Mouse (Mus musculus) erythroblast, embryonic 14.5 days (primary cell): ENCODE measurements around the gene Kdm7a. TPM values are rescaled to one million over a fixed set of nuclear protein-coding genes. Genes with fewer than 3 reads are reported as not detected.
A peak's percentile ranks its signal among the peaks of the same experiment; 100 is the strongest.

Source experiments
- H3K27me3 ChIP-seq: 2 replicates; pipeline ENCODE4 v1.6.1; 2012; ENCODE audit warnings: inconsistent platforms; ENCODE audit not compliant: control insufficient read depth
- H3K36me3 ChIP-seq: 2 replicates; pipeline ENCODE4 v1.6.1; 2012; ENCODE audit warnings: mild to moderate bottlenecking, inconsistent platforms; ENCODE audit not compliant: control insufficient read depth
- H3K4me1 ChIP-seq: 2 replicates; pipeline ENCODE4 v1.6.1; 2012; ENCODE audit warnings: inconsistent platforms; ENCODE audit not compliant: control insufficient read depth
- H3K4me3 ChIP-seq: replicated peaks from 2 replicates; pipeline ENCODE3; 2012; ENCODE audit warnings: moderate library complexity, mild to moderate bottlenecking, inconsistent platforms
- H3K9me3 ChIP-seq: 2 replicates; pipeline ENCODE4 v1.6.1; 2012; ENCODE audit warnings: low read length, inconsistent platforms, mixed read lengths; ENCODE audit not compliant: control insufficient read depth
- GATA1 ChIP-seq: IDR thresholded peaks from 2 replicates; pipeline ENCODE4 v1.6.1; 2012; ENCODE audit warnings: low read length, inconsistent platforms, mixed read lengths
- TAL1 ChIP-seq: IDR thresholded peaks from 3 replicates; pipeline ENCODE4 v1.6.1; 2012; ENCODE audit warnings: low read length, inconsistent platforms, mixed read lengths
- polyA plus RNA-seq: library from polyadenylated mRNA; stranded (reverse); fragments of >175 nt; gene quantifications from 2 replicates; pipeline ENCODE4 v1.2.3, GENCODE M21; 2012

Kdm7a gene
- polyA plus RNA-seq, 1 experiment = 0.79 TPM

DNA sequence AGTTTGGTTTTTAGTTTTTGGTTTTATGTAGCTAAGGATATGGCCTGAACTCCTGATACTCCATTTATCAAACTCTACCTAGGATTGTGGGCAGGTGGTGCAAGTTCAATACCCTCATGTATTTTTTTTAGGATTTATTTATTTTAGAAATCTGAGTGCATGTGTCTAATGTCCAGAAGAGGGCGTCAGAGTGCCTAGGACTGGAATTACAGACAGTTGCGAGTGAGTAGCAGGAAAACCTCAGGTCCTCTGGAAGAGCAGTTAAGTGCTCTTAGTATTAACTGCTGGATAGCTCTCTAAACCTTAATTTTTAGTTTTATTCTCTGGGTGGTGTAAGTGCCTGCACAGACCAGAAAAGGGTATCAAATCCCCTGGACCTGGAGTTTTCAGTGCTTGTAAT is 19.4 kb downstream of the Kdm7a start:
- no peak for TF ChIP-seq GATA1
- no peak for TF ChIP-seq TAL1
- Histone ChIP-seq H3K27me3 (no peaks in the 10 kb centered on the region), H3K4me1 (peaks cover 31% of the 10 kb centered on the region), H3K9me3 (peaks cover 2% of the 10 kb centered on the region; the same call in 1 of the 2 replicates), H3K36me3 (peaks cover 36% of the 10 kb centered on the region), H3K4me3 (no peak overlapping the region)

DNA sequence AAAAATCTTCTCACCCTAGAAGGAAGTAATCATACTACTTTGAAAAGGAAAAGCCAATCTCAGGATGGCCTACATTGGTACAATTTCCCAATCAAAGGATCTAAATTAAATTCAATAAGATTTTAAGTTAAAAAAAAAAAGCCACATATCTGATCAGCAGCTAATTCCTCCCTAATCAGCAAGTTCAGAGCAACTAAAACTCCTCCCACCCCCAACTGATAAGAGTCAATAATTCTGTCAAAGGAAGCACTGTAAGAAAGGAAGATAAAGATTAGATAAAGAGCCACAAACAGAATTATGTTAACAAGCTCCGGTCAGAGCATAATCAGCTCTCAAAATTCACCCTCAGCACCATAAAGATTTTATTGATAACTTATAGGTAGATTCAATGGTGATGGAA is 37.5 kb downstream of the Kdm7a start:
- TF ChIP-seq GATA1 (no peak), TAL1 (no peak)
- Histone ChIP-seq H3K4me1 (peaks cover 4% of the 10 kb centered on the region; the same call in 1 of the 2 replicates), H3K4me3 (no peak overlapping the region), H3K36me3 (peaks cover 95% of the 10 kb centered on the region), H3K9me3 (no peaks in the 10 kb centered on the region), H3K27me3 (no peaks in the 10 kb centered on the region)

DNA sequence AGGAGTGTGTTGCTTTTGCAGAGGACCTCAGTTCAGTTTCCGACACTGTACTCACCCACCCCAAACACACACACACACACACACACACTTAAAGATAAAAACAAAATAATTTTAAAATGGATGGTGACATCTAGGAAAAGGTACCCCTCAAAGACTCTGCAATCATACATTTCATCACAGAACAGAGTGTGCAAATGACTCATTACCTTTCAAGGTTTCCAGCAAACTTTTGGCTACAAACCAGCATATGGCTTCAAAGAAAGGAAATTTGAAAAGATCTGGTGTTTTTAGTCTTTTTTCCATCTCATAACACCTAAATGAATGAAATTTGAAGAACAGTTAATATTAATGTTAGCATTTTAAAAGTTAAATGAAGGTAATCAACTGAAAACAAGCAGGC is 41.7 kb downstream of the Kdm7a start:
- Histone ChIP-seq H3K4me3 (no peak overlapping the region), H3K36me3 (peaks cover 96% of the 10 kb centered on the region), H3K27me3 (no peaks in the 10 kb centered on the region), H3K9me3 (no peaks in the 10 kb centered on the region), H3K4me1 (peaks cover 29% of the 10 kb centered on the region)
- TF ChIP-seq GATA1 (no peak), TAL1 (no peak)

DNA sequence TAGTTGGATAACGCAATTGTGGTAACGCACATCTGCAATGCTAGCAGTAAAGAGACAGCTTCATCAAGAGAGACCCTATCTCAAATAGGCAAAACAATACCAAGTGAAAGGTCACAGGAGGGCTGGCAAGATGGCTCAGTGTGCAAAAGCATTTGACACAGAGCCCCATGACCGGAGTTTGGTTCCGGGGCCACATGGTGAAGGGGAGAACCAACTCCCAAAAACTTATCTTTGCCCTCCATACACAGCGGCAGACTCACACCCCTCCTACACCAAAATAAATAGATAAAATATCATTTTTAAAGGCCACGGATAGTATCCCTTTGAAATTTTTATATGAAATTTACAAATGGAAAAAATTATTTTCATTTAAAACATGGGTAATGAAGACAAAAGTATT is 44.6 kb downstream of the Kdm7a start:
- Histone ChIP-seq H3K36me3 (peaks cover 81% of the 10 kb centered on the region), H3K27me3 (no peaks in the 10 kb centered on the region), H3K4me1 (peaks cover 26% of the 10 kb centered on the region), H3K4me3 (no peak overlapping the region), H3K9me3 (no peaks in the 10 kb centered on the region)
- no peak for TF ChIP-seq TAL1
- no peak for TF ChIP-seq GATA1

DNA sequence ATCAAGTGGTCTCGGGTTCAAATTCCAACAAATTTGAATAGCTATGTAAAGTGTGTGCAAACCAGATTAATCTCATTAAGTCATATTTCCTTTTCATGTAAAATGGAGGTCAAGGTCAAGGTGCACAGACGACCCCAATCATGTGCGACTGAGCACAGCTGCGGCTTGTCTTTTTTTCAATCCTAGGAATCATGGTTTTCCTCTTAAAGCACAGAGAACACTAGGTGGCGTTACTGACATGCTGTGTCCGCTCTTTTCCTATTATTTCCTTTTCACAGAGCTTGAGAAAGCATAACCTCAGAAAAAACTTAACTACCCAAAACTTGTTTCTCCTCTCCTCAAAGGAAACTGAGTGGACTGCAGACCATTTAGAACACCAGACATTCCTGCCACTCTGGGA is 60.5 kb downstream of the Kdm7a start:
- H3K9me3 ChIP-seq = no peaks in the 10 kb centered on the region
- H3K4me1 ChIP-seq = no peaks in the 10 kb centered on the region
- TF ChIP-seq TAL1 = no peak
- TF ChIP-seq GATA1 = no peak
- no peak overlapping the region for H3K4me3 ChIP-seq
- no peaks in the 10 kb centered on the region for H3K27me3 ChIP-seq
- peaks cover 100% of the 10 kb centered on the region for H3K36me3 ChIP-seq

DNA sequence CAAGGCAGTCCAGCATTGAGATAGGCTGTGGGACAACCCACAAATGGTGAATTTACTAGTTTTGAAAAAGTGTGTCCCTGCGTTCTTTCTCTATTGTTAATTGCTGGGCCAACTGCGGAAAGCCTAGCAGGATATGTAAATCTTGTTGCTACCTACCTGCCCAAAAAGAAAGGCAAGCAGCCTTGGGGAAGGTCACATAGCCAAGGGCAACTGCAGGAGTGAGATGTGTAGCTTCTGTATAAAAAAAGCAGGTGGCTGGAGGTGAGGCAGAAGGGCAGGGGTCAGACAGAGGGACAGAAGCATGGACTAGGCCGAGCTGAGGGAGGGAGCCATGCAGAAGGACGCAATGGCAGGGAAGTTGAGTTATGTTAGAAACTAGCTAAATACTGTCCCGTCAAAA is 74.0 kb downstream of the Kdm7a start:
- Histone ChIP-seq H3K27me3 (0 out of 2 replicates have a peak, but pooled peaks cover 3% of the 10 kb centered on the region), H3K4me1 (no peaks in the 10 kb centered on the region), H3K4me3 (no peak overlapping the region), H3K36me3 (peaks cover 43% of the 10 kb centered on the region), H3K9me3 (no peaks in the 10 kb centered on the region)
- no peak for TF ChIP-seq TAL1

DNA sequence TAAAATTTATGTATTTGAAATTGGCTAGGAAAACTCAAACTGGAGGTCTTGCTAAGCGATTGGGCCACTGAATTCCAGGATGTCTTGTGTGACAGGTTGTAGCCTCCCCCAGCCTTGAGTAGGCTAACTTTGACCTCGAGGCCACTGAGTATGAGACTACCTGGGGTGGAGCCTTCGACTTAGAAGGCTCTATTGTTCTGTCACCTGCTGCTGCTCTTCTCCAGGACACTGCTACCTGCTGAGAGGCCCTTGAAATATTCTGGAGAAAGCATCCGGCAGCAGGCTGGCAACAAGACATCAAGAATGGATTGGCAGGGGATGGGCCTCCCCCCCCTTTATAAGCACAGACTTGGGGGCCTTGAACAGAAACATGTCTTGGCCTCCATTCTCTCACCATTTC is 75.1 kb downstream of the Kdm7a start:
- H3K36me3 ChIP-seq = peaks cover 34% of the 10 kb centered on the region
- no peaks in the 10 kb centered on the region for H3K4me1 ChIP-seq
- no peak overlapping the region for H3K4me3 ChIP-seq
- TF ChIP-seq GATA1 = no peak
- no peak for TF ChIP-seq TAL1
- peaks cover 6% of the 10 kb centered on the region for H3K27me3 ChIP-seq
- no peaks in the 10 kb centered on the region for H3K9me3 ChIP-seq

DNA sequence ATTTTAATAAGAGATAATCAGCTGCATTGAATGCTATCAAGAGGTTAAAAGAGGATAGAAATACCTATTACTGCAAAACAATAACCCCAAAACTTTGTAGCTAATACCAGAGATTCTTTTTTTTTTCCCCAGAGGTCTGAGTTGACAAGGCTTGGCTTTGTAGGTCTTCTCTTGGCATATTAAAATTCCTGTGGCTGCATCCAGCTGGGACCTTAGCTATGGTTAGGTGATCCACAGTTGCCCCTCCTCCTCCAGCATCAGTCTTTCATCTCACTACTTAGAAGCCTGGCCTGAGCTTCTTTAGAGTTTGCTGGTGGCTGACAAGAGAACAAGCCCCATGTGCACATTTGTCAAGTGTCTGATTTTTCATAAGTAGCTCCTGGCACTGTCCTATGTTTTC is 81.9 kb downstream of the Kdm7a start:
- H3K4me3 ChIP-seq = no peak overlapping the region
- no peaks in the 10 kb centered on the region for H3K4me1 ChIP-seq
- H3K36me3 ChIP-seq = no peaks in the 10 kb centered on the region
- H3K9me3 ChIP-seq = no peaks in the 10 kb centered on the region
- no peak for TF ChIP-seq TAL1
- TF ChIP-seq GATA1 = no peak
- H3K27me3 ChIP-seq = peaks cover 37% of the 10 kb centered on the region

DNA sequence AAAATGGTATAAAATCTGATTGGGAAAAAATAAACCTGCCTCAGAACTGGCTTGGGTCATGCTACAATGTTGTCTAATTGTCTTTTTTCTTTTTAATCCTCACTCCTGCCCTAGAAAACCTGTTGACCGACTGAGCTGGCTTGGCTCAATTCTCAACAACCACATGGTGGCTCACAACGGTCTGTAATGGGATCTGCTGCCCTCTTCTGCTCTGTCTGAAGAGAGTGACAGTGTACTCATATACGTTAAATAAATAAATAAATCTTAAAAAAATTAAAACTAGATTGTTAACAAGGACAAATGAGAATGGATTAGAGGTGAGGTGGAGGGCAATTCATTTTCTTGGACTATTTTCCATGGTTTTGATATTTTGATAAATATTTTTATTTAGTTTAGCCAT is 85.9 kb downstream of the Kdm7a start:
- Histone ChIP-seq H3K27me3 (peaks cover 72% of the 10 kb centered on the region), H3K9me3 (peaks cover 19% of the 10 kb centered on the region), H3K36me3 (no peaks in the 10 kb centered on the region), H3K4me1 (peaks cover 16% of the 10 kb centered on the region), H3K4me3 (no peak overlapping the region)
- no peak for TF ChIP-seq TAL1
- no peak for TF ChIP-seq GATA1

DNA sequence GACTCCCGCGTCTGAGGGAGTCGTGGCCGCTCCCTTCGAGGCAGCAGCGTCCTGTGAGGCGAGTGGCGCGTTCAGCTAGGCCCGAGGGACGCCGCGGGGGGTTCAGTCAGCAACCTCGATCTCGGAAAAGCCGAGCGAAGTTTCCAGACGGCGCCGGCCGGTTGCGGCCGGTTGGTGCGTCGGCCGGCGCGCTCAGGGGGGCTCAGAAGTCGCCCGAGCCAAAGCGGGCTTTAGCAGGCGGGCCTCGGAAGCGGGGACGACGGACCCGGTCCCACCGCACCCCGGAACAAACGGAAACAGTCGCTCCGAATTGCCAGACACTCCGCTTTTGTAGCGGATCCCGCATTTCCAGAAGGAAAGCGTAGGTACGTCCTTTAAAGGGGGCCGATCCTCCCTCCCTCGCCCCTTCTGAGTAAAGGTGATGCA is 88.1 kb downstream of the Kdm7a start:
- TF ChIP-seq TAL1 (no peak), GATA1 (no peak)
- H3K4me1 ChIP-seq = peaks cover 16% of the 10 kb centered on the region
- no peaks in the 10 kb centered on the region for H3K36me3 ChIP-seq
- peak overlapping the region; percentile 89 for H3K4me3 ChIP-seq
- H3K27me3 ChIP-seq = peaks cover 86% of the 10 kb centered on the region
- peaks cover 19% of the 10 kb centered on the region for H3K9me3 ChIP-seq
